Mouse (Mus musculus) thymus, adult 2 months (tissue): ENCODE measurements around the gene Nell2.

Experiments used
- CTCF ChIP-seq: fragments of 200-500 bp; IDR thresholded peaks from 2 replicates; pipeline ENCODE4 v1.5.1; 2012; ENCODE audit warnings: mild to moderate bottlenecking, control low read depth, low read length, moderate library complexity, borderline replicate concordance; ENCODE audit not compliant: control insufficient read depth, poor library complexity, insufficient read depth; ENCODE audit errors: extremely low read depth
- POLR2A ChIP-seq: fragments of 200-500 bp; IDR thresholded peaks from 2 replicates; pipeline ENCODE4 v1.6.1; 2012; ENCODE audit warnings: mild to moderate bottlenecking, low read length, control low read depth, moderate library complexity; ENCODE audit not compliant: control insufficient read depth, poor library complexity, insufficient read depth; ENCODE audit errors: extremely low read depth

GRCm38 (mm10) chr15:95285199-95285598, 243.2 kb downstream of the Nell2 start:
- TF ChIP-seq CTCF (no peak), POLR2A (no peak)
